Mouse (Mus musculus) stomach, embryonic 14.5 days (tissue): ENCODE measurements around the gene Agpat1. TPM values are rescaled to one million over a fixed set of nuclear protein-coding genes. Genes with fewer than 3 reads are reported as not detected.
A peak's percentile ranks its signal among the peaks of the same experiment; 100 is the strongest.

Experiments used
- ATAC-seq: fragments of 200-750 bp; cut with Nextera tagmentation; 2 replicates; pipeline ENCODE4 v1.8.0; 2017; ENCODE audit warnings: low read depth, moderate TSS enrichment; ENCODE audit not compliant: insufficient number of reproducible peaks, insufficient read depth, low FRiP score
- H3K27ac ChIP-seq: fragments of 300-500 bp; sonication (generic); 2 replicates; pipeline ENCODE4 v1.5.1; 2014; ENCODE audit warnings: mild to moderate bottlenecking, low read length, moderate library complexity, mixed read lengths
- H3K27me3 ChIP-seq: fragments of 300-500 bp; sonication (generic); 2 replicates; pipeline ENCODE4 v1.6.1; 2014; ENCODE audit warnings: low read length, control low read depth, mixed read lengths; ENCODE audit not compliant: control insufficient read depth, insufficient read depth
- H3K36me3 ChIP-seq: fragments of 300-500 bp; sonication (generic); 2 replicates; pipeline ENCODE4 v1.6.1; 2014; ENCODE audit warnings: mild to moderate bottlenecking, control low read depth, low read length, moderate library complexity, mixed read lengths; ENCODE audit not compliant: control insufficient read depth, insufficient read depth
- H3K4me1 ChIP-seq: fragments of 300-500 bp; sonication (generic); 2 replicates; pipeline ENCODE4 v1.6.1; 2014; ENCODE audit warnings: low read length, control low read depth, mixed read lengths; ENCODE audit not compliant: control insufficient read depth, insufficient read depth
- H3K4me2 ChIP-seq: fragments of 300-500 bp; sonication (generic); replicated peaks from 2 replicates; pipeline ENCODE4 v1.6.1; 2014; ENCODE audit warnings: low read depth, low read length, control low read depth
- H3K4me3 ChIP-seq: fragments of 300-500 bp; sonication (generic); 2 replicates; pipeline ENCODE4 v1.5.1; 2014; ENCODE audit warnings: low read depth, low read length, control low read depth
- H3K9ac ChIP-seq: fragments of 300-500 bp; sonication (generic); replicated peaks from 2 replicates; pipeline ENCODE4 v1.6.1; 2014; ENCODE audit warnings: low read depth, mild to moderate bottlenecking, control low read depth, low read length, moderate library complexity, mixed read lengths
- H3K9me3 ChIP-seq: fragments of 300-500 bp; sonication (generic); 2 replicates; pipeline ENCODE4 v1.6.1; 2016; ENCODE audit warnings: low read depth, low read length, control low read depth; ENCODE audit not compliant: control insufficient read depth
- WGBS: fragments of 180-500 bp; shearing (Covaris S2); extraction: QIAGEN DNeasy Blood & Tissue Kit; methylation state at CpG from one replicate; pipeline ENCODE4 v1.1.7; 2014; 5-methylcytosine and 5-hydroxymethylcytosine counted together
- polyA plus RNA-seq: library from polyadenylated mRNA; unstranded; fragments of >200 nt; fragmentation: Nextera tagmentation; extraction: Ambion mirVana; gene quantifications from 2 replicates; pipeline ENCODE4 v1.2.1, GENCODE M21; 2014

The Agpat1 gene
- polyA plus RNA-seq, 1 experiment from 2014 or later, result 53.1 TPM

DNA sequence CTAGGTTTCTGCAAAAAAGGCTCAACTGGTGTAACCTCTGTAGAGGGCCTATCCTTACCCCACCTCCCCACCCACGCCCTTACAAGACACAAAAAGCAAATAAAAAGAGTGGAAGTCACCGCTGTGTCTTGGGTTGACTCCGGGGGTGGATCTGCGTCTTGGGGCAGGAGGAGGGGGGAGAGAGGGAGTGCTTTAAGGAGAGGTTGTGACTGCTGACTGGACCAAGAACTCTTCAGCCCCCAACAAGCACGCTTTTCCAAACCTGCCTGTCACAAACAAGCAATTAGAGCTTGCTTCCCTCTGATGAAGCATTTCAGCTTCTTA lies 24.5 kb downstream of the Agpat1 start:
- 28% methylated on average over 5 of the region's 5 CpGs for WGBS
- ATAC-seq, result no peak
- peak overlapping the region; percentile 72; the same call in 1 of the 2 replicates for H3K9ac ChIP-seq
- peaks cover 22% of the 10 kb centered on the region for H3K27me3 ChIP-seq
- no peaks in the 10 kb centered on the region for H3K9me3 ChIP-seq
- H3K36me3 ChIP-seq, result no peaks in the 10 kb centered on the region; the same call in 1 of the 2 replicates
- peaks cover 42% of the 10 kb centered on the region for H3K4me1 ChIP-seq
- peak overlapping the region; percentile 56 for H3K4me2 ChIP-seq
- peak overlapping the region; percentile 97 for H3K27ac ChIP-seq
- peak overlapping the region; percentile 69 for H3K4me3 ChIP-seq

GRCm38 (mm10) chr17:34629221-34629751 lies 25.2 kb downstream of the Agpat1 start, which contains the start of gene Prrt1:
Gene Prrt1 (plus strand): TSS chr17:34629533.
- 2% methylated on average over 16 of the region's 16 CpGs for WGBS
- peaks cover 22% of the 10 kb centered on the region for H3K27me3 ChIP-seq

GRCm38 (mm10) chr17:34629796-34630603 lies 25.9 kb downstream of the Agpat1 start:
- Histone ChIP-seq H3K4me2 (peak overlapping the region; percentile 56), H3K27me3 (peaks cover 22% of the 10 kb centered on the region), H3K9me3 (no peaks in the 10 kb centered on the region), H3K9ac (no peak overlapping the region), H3K27ac (no peak overlapping the region), H3K4me3 (peak overlapping the region; percentile 16), H3K36me3 (no peaks in the 10 kb centered on the region; the same call in 1 of the 2 replicates), H3K4me1 (peaks cover 42% of the 10 kb centered on the region)
- 20% methylated on average over 12 of the region's 12 CpGs for WGBS
- no peak for ATAC-seq

More at GRCm38 (mm10) chr17:34629221-34629751, 25.2 kb downstream of the Agpat1 start, which contains the start of gene Prrt1:
- Histone ChIP-seq H3K9me3 (no peaks in the 10 kb centered on the region), H3K9ac (peak within 1 kb of the TSS; percentile 72; the same call in 1 of the 2 replicates), H3K36me3 (no peaks in the 10 kb centered on the region; the same call in 1 of the 2 replicates), H3K4me1 (peaks cover 42% of the 10 kb centered on the region), H3K4me3 (peak within 1 kb of the TSS; percentile 69), H3K27ac (peak within 1 kb of the TSS; percentile 97), H3K4me2 (peak within 1 kb of the TSS; percentile 56)
- no peak for ATAC-seq

DNA sequence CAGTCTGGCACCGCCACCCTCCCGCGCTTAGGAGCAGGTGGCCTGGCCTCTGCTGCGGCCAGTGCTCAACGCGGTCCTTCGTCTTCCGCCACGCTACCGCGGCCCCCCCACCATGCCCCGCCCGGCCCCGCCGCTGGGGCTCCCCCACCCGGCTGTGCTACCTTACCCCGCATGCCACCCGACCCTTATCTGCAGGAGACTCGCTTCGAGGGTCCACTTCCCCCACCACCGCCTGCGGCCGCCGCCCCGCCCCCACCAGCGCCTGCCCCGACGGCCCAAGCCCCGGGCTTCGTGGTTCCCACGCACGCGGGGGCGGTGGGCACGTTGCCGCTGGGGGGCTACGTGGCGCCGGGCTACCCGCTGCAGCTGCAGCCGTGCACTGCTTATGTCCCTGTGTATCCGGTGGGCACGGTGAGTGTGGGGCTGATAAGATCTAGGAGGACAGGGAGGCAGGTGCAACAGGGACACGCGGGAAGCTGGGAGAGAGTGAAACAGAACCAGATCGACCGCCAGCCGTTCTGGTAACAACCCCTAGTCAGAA lies 26.8 kb downstream of the Agpat1 start:
- WGBS, result 5% methylated on average over 48 of the region's 48 CpGs
- H3K27me3 ChIP-seq, result peaks cover 22% of the 10 kb centered on the region
- H3K9me3 ChIP-seq, result no peaks in the 10 kb centered on the region
- no peak for ATAC-seq
- peaks cover 42% of the 10 kb centered on the region for H3K4me1 ChIP-seq
- no peak overlapping the region for H3K9ac ChIP-seq
- H3K36me3 ChIP-seq, result no peaks in the 10 kb centered on the region
- peak overlapping the region; percentile 16 for H3K4me3 ChIP-seq
- peak overlapping the region; percentile 44 for H3K4me2 ChIP-seq
- no peak overlapping the region for H3K27ac ChIP-seq

DNA sequence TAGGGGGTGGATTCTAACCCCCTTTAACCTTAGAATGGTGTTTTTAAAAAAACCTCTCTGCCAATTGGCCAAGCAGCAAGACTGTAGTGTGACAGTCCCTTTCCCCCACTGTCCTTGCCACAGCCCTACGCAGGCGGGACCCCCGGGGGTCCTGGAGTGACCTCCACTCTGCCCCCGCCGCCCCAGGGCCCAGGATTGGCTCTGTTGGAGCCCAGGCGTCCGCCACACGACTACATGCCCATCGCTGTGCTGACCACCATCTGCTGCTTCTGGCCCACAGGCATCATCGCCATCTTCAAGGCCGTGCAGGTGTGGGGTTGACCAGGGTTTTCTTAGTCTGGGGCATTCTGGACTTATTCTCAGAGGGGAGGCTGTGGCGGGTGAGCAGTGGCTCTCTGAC lies 27.6 kb downstream of the Agpat1 start:
- ATAC-seq, result no peak
- no peaks in the 10 kb centered on the region for H3K36me3 ChIP-seq
- H3K27ac ChIP-seq, result no peak overlapping the region

GRCm38 (mm10) chr17:34632261-34632691 lies 28.2 kb downstream of the Agpat1 start:
- Histone ChIP-seq H3K4me2 (peak overlapping the region; percentile 79), H3K27ac (no peak overlapping the region), H3K4me1 (peaks cover 35% of the 10 kb centered on the region), H3K36me3 (no peaks in the 10 kb centered on the region), H3K9me3 (no peaks in the 10 kb centered on the region), H3K4me3 (peak overlapping the region; percentile 35), H3K27me3 (peaks cover 22% of the 10 kb centered on the region), H3K9ac (peak overlapping the region; percentile 10; the same call in 1 of the 2 replicates)
- WGBS, result 1% methylated on average over 26 of the region's 26 CpGs
- peak; percentile 8; the same call in 1 of the 2 replicates for ATAC-seq

More for the DNA sequence above, 27.6 kb downstream of the Agpat1 start:
- H3K4me1 ChIP-seq, result peaks cover 35% of the 10 kb centered on the region
- H3K4me3 ChIP-seq, result peak overlapping the region; percentile 35
- H3K27me3 ChIP-seq, result peaks cover 22% of the 10 kb centered on the region
- H3K9ac ChIP-seq, result 0 out of 2 replicates have a peak overlapping the region, but pooled peaks have one; percentile 10
- peak overlapping the region; percentile 79 for H3K4me2 ChIP-seq
- WGBS, result 11% methylated on average over 12 of the region's 12 CpGs
- H3K9me3 ChIP-seq, result no peaks in the 10 kb centered on the region

DNA sequence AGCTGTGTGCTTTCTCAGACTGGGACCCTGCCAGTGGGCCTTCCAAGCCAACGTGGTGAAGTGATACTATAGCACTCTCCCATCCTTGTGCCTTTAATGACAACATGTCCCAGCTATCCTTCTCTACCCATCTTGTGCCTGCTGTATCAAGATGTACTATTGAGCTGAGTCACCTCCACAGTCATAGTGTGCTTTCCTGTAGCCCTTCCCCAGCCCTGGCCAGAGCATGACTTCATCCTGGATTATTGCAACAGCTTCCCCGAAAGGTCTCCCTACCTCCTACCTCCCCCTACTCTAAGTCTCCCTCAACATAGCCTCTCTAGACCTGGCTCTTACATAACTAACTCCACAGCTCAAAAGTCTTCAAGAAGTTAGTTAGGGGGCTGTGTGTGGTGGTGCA lies 31.6 kb downstream of the Agpat1 start:
- Histone ChIP-seq H3K4me2 (no peak overlapping the region), H3K9ac (no peak overlapping the region), H3K36me3 (no peaks in the 10 kb centered on the region), H3K27ac (no peak overlapping the region), H3K4me1 (peaks cover 15% of the 10 kb centered on the region), H3K4me3 (no peak overlapping the region), H3K27me3 (peaks cover 11% of the 10 kb centered on the region), H3K9me3 (no peaks in the 10 kb centered on the region)
- ATAC-seq, result no peak
- WGBS, result 63% methylated on average over 2 of the region's 2 CpGs

DNA sequence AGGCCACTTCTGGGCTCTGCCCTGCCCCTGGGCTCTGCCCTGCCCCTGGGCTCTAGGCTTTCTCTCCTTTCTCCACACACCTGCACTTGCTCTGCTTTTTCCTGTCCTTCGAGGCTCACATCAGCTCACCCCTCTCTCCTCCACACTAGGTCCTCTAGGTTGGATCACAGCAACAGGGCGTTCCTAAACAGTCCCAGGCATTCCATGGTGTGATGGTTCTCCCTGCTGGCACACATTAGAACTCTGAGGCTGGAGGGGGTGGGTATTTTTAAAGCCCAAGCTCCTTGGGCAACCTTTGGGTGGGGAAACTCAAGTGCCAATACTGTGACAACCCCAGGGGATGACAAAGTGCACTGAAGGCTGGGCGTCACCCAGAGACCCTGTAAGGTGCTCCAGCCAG lies 33.4 kb downstream of the Agpat1 start:
- 61% methylated on average over 3 of the region's 3 CpGs for WGBS
- H3K4me3 ChIP-seq, result no peak overlapping the region
- no peak overlapping the region for H3K4me2 ChIP-seq
- H3K9me3 ChIP-seq, result no peaks in the 10 kb centered on the region
- H3K4me1 ChIP-seq, result peaks cover 7% of the 10 kb centered on the region; the same call in 1 of the 2 replicates
- H3K9ac ChIP-seq, result no peak overlapping the region
- H3K27ac ChIP-seq, result no peak overlapping the region
- ATAC-seq, result no peak
- H3K27me3 ChIP-seq, result no peaks in the 10 kb centered on the region
- H3K36me3 ChIP-seq, result no peaks in the 10 kb centered on the region
